Mouse (Mus musculus) CD4-positive, CD25-positive, alpha-beta regulatory T cell, adult 2 months (primary cell): ENCODE results near the gene Klhl10.

Source experiments
- DNase-seq: peaks from one replicate; pipeline ENCODE4 v3.0.0-alpha.2; 2012; ENCODE audit warnings: low read depth, low spot score

The Klhl10 gene

GRCm38 (mm10) chr11:100441797-100442196, at the start of gene Klhl10, which contains the start of gene Nt5c3b:
Gene Klhl10 (plus strand): TSS chr11:100441917.
Gene Nt5c3b (minus strand): TSS chr11:100441808.
- no peak for DNase-seq

DNA sequence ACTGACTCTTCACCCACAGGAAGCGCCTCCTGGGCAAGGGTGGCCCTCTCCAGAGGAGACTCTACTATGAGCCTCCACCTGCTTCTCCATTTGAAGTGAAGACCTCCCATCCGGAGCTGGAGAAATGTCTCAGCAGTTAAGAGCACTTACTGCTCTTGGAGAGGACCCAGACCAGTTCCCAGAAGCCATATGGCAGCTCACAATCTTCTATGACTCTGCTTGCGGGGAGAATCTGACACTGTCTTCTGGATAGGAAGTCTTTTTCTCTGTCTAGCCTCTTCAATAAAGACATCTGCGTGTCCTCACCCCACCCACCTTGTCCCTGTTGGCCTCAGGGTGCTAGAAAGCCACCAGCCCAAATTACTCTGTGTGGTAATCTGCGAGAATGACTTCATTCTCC, 48.8 kb upstream of the Klhl10 start:
- no peak for DNase-seq

DNA sequence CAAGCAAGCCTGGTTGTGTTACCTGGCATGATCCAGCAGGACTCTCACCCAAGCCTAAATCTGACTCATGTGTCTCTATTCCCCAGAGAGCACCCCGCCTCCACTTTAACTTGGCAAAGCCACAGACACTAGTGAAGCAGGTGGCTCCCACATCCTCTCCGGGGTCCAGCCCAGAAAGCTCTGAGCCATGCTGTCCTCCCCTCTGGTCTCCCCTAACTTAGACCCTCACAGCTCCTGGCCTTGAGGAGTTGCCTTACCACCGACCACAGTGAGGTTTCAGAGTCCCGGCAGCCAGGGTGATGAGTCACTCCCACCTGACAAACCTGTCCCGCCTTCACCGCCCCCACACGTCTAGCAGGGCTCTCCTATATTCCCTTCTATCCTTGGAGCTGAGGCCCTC, 48.0 kb upstream of the Klhl10 start:
- no peak for DNase-seq

- DNase-seq = no peak
These were observed 47.2 kb upstream of the Klhl10 start for GRCm38 (mm10) chr11:100394353-100395074.

- no peak for DNase-seq
These were observed 46.5 kb upstream of the Klhl10 start for GRCm38 (mm10) chr11:100395200-100395599.

DNA sequence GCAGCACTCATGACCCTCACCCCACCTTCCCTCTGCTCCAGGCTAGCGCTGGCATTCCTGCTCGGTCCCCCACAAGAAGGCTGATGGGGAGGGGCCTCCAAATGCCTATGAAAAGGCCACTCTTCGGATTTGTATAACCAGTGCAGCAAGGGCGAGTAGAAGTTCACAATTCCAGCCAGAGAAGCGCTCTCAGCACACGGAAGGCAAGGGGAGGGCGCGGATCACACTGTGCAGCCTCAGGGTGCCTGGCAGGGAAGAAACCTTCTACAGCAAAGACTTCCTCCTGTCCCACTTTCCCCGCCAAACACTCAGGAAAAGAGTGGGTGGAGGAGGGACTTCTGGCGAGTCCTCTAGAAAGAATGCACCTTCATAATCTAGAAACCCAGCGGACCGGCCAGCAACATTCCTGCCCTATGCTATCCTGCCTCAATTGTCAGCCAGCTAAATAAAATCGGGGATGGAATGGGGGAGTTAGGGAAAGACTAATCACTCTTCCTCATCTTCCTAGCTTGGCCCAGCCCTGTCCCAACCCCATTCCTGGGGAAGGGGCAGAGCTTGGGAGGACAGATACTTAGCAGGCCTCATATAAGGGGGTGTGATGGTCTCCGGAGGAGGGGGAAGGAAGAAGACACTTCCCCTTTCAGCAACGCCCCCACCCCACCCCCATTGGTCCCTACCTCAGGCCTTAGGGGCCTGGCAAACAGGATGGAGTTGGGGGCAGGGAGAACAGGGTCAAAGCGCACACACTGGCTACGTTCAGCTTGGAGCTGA, 45.7 kb upstream of the Klhl10 start:
- DNase-seq = no peak

DNA sequence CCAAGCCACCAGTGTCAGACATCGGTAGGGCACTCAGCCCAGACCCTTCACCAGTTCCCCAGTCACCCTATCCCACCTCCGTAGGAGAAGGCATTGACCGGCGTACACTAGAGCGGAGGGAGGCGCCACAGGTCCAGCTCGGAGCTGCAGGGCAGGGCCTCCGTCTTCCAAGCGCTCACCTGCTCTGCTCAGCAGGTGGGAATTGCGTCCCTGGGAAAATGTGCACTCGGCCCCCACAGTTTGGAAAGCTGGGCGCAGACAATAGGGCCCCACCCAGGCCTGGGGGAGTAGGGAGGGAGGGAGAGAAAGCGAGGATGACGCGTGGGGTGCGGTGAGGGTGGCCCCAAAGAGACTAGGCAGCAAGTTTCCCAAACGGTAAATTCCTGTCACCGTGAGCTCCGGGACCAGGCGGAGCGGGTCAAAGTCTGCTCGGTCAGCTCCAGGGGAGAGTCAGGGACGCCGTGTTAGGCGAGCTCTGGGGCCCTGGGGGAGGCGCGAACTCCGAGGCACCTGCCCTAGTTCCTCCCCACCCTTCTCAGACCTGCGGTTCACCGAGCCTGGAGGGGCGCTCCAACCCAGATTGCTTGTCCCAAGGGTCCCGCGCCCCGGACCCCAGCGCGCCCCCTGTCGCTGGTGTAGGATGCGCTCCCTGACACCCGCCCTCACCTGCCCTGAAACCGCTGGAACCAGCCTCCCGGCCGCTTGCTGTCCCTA, 44.7 kb upstream of the Klhl10 start:
- DNase-seq = peak; percentile 62

- peak; percentile 93 for DNase-seq
These were observed 43.9 kb upstream of the Klhl10 start, which contains the start of gene Jup for GRCm38 (mm10) chr11:100397600-100398389. Gene Jup (minus strand): TSS chr11:100397763.

GRCm38 (mm10) chr11:100398517-100398916, 43.2 kb upstream of the Klhl10 start:
- no peak for DNase-seq

DNA sequence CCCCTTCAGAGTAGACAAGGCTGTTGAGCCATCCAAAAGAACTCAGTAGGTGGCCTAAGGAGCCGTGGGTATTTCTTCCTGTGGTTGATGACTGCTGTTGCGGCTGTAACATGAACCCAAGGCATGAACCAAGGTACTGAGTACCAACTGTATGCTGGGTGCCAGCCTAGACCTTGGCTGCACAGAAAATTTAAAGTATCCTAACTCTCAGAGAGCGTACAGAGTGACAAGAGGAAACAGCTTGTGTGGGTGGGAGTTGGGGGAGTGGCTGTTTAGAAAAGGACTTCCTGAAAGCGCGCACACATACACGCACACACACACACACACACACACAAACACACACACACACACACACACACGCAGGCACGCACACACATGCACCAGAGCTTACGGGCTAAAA, 42.4 kb upstream of the Klhl10 start:
- peak; percentile 56 for DNase-seq

DNA sequence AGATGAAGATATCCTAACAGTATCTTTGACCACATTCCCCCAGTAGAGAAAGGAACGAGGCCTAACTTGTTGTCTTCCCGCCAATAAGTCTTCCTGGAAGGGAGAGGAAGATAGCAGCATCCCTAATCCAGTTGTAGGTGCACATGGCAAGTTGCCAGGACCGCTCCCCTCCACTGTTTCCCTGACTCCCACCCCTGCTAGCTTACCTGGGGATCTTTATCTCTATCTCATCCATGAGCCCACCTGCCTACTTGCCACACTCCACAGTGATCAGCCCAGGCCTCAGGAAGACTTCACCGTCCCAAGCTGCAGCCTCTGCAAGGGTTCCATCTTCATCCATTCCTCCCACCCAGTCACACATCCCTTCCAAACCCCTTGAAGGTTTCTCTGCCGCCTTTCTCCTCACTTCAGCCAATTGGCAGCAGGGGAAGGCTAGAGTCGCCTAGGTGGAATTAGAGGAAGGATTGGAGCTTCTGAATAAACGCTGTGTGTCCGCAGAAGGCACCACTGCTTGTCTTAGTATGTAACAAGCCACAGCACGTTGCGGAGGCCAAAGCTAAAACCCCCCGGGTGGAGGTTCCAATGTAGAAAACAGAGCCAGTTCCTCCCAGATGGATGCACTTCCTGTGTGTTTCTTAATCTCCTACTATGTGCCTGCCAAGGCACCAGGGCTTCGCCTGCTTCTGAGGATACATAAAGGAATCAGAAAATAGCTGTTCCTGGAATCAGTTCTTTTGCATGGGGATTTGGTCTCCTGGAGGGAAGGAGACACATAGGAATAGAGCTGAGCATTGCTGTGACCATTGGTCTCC, 41.8 kb upstream of the Klhl10 start:
- DNase-seq = no peak

GRCm38 (mm10) chr11:100400842-100401241, 40.9 kb upstream of the Klhl10 start:
- DNase-seq = no peak

- no peak for DNase-seq
These were observed 39.5 kb upstream of the Klhl10 start for GRCm38 (mm10) chr11:100402240-100402639.

DNA sequence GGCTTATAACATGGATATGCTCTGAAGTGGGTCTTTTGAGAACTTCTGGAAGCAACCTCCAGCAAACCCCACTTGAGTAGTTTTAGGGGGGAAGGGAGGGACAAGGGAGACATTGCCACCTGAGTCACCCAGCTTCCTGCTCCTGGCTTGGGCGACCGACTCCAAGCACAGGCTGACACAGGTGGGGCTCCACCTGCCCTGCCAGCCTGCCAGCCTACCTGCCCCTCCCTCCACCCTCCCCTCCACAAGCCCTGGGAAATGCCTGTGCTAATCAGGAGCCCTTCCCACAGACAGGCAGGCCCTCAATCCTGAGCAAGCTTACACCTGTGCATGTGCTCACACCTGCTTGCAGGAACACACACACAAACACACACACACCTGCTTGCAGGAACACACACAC, 39.0 kb upstream of the Klhl10 start:
- DNase-seq = no peak

GRCm38 (mm10) chr11:100403445-100404134, 38.1 kb upstream of the Klhl10 start:
- DNase-seq = no peak

GRCm38 (mm10) chr11:100404456-100405074, 37.2 kb upstream of the Klhl10 start:
- DNase-seq = no peak

DNA sequence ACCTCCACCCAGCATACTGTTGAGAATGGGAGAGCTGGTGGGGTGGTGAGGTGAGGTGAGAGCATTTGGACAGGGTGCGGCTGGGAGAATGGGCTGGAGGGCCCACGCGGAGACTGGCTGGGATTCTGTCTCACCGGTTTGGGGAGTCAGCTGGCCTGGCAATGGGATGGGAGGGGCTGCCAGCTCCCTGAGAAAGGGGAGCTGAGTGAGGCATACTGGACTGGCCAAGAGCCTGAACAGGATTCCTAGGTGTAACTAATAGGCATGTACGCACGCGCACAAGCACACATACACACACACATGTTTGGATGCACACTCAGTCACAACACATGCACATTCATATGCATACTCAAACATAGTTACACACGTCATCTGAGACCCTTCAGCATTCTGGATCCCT, 35.4 kb upstream of the Klhl10 start:
- DNase-seq = no peak

GRCm38 (mm10) chr11:100406995-100407705, 34.6 kb upstream of the Klhl10 start:
- DNase-seq = no peak
